Mouse (Mus musculus) heart, postnatal 0 days (tissue): Measurements from ENCODE around the gene Cox10.

Experiments used
- CTCF ChIP-seq: IDR thresholded peaks from 2 replicates; pipeline ENCODE4 v1.5.1; 2016; ENCODE audit warnings: antibody characterized with exemption, control low read depth, low read depth
- EP300 ChIP-seq: IDR thresholded peaks from 2 replicates; pipeline ENCODE4 v1.6.1; 2016; ENCODE audit warnings: antibody characterized with exemption, low read depth

DNA sequence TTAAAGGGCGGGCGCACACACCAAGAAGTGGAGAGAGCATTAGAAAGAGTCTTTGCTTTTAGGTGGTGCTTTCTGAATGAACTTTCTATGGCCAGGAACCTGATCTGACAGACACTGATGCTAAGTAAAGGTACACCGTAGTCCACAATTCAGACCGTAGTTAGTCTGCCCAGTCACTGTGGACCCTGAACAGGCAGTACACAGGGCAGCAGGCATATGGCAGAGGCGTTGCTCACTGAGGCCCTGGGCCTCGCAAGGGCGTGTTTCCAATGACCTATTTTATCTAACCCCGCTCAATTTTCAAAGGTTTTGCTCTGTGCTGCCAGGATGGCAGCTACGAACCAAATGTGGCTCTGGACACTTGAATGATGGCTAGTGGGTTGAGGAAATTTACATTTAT, 107.8 kb downstream of the Cox10 start:
- no peak for TF ChIP-seq CTCF
- no peak for TF ChIP-seq EP300
